Mouse (Mus musculus): ENCODE measurements at regions not wholly inside any gene's neighbourhood (a gene's known extent, or its start where the extent isn't known, plus 50 kb on each side); places are given as distances from the start of the nearest gene placed in this dataset.
"Not testable (repeated sequence)": the region's sequence is repeated elsewhere in the genome, so short reads cannot be mapped to it uniquely, and the experiment has no call there.

GRCm38 (mm10) chr7:125182266-125182665, 262.2 kb upstream of the Kdm8 start:
- DNase-seq, result no peak

GRCm38 (mm10) chr7:125183011-125183410, 261.5 kb upstream of the Kdm8 start:
- DNase-seq, result not testable (repeated sequence)

- DNase-seq, result no peak
These were observed 259.3 kb upstream of the Kdm8 start for GRCm38 (mm10) chr7:125185037-125185679.

- DNase-seq, result no peak
These were observed 257.3 kb upstream of the Kdm8 start for GRCm38 (mm10) chr7:125187011-125187740.

GRCm38 (mm10) chr7:125188986-125189385, 255.5 kb upstream of the Kdm8 start:
- DNase-seq, result no peak

- DNase-seq, result no peak
These were observed 254.4 kb upstream of the Kdm8 start for GRCm38 (mm10) chr7:125190067-125190466.

GRCm38 (mm10) chr7:125191313-125191712, 253.2 kb upstream of the Kdm8 start:
- DNase-seq, result no peak

GRCm38 (mm10) chr7:125211346-125211973, 233.0 kb upstream of the Kdm8 start:
- no peak for DNase-seq

GRCm38 (mm10) chr7:125214036-125214435, 230.4 kb upstream of the Kdm8 start:
- no peak for DNase-seq

GRCm38 (mm10) chr7:125217630-125218029, 226.8 kb upstream of the Kdm8 start:
- no peak for DNase-seq

- no peak for DNase-seq
These were observed 221.8 kb upstream of the Kdm8 start for GRCm38 (mm10) chr7:125222684-125223083.

GRCm38 (mm10) chr7:125234911-125235310, 209.6 kb upstream of the Kdm8 start:
- no peak for DNase-seq

- no peak for DNase-seq
These were observed 207.4 kb upstream of the Kdm8 start for GRCm38 (mm10) chr7:125237026-125237425.

GRCm38 (mm10) chr7:125243021-125243420, 201.5 kb upstream of the Kdm8 start:
- DNase-seq, result no peak

- no peak for DNase-seq
These were observed 196.1 kb upstream of the Kdm8 start for GRCm38 (mm10) chr7:125248386-125248785.

- no peak for DNase-seq
These were observed 194.1 kb upstream of the Kdm8 start for GRCm38 (mm10) chr7:125250385-125250784.

GRCm38 (mm10) chr7:125250970-125251585, 193.4 kb upstream of the Kdm8 start:
- DNase-seq, result no peak

- DNase-seq, result no peak
These were observed 190.2 kb upstream of the Kdm8 start for GRCm38 (mm10) chr7:125254302-125254701.

GRCm38 (mm10) chr7:125259016-125259415, 185.5 kb upstream of the Kdm8 start:
- DNase-seq, result no peak

GRCm38 (mm10) chr7:125262133-125262532, 182.3 kb upstream of the Kdm8 start:
- DNase-seq, result no peak

GRCm38 (mm10) chr7:125262672-125263365, 181.7 kb upstream of the Kdm8 start:
- DNase-seq, result no peak

GRCm38 (mm10) chr7:125263756-125264155, 180.7 kb upstream of the Kdm8 start:
- DNase-seq, result no peak

GRCm38 (mm10) chr7:125270711-125271110, 173.8 kb upstream of the Kdm8 start:
- DNase-seq, result no peak

All from right cerebral cortex, postnatal 25 days (tissue).